Mouse (Mus musculus): Measurements from ENCODE around the gene Wipf3.

Wipf3 gene

GRCm38 (mm10) chr6:54478646-54479324 is 49.4 kb downstream of the Wipf3 start:
- peak; percentile 42 for DNase-seq

- DNase-seq = no peak
Observed at GRCm38 (mm10) chr6:54481390-54482112, 52.1 kb downstream of the Wipf3 start.

GRCm38 (mm10) chr6:54485000-54485399 is 55.6 kb downstream of the Wipf3 start:
- no peak for DNase-seq

- DNase-seq = no peak
Observed at GRCm38 (mm10) chr6:54485435-54485901, 56.1 kb downstream of the Wipf3 start.

- DNase-seq = no peak
Observed at GRCm38 (mm10) chr6:54485973-54486569, 56.7 kb downstream of the Wipf3 start.

DNA sequence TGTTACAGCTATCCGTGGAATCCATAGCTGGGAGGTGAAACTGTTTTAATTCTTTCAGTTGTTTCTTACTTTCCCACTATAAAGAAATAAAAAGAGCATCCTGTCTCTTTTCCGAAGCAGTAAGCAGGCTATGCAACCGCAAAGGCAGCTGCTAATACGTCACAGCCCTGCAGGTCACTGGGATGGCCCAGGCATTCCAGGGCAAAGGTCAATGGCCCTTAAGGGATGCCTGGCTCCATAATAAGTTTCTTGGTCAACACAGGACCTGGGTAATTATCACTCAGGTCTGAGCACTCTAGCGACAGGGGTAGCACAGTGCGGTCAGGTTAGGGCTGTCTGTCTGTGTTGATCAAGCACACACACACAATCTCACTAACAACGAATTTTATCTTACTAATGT is 61.7 kb downstream of the Wipf3 start:
- no peak for DNase-seq

GRCm38 (mm10) chr6:54494097-54494496 is 64.7 kb downstream of the Wipf3 start:
- DNase-seq = no peak

- DNase-seq = no peak
Observed at GRCm38 (mm10) chr6:54494612-54495398, 65.4 kb downstream of the Wipf3 start.

DNA sequence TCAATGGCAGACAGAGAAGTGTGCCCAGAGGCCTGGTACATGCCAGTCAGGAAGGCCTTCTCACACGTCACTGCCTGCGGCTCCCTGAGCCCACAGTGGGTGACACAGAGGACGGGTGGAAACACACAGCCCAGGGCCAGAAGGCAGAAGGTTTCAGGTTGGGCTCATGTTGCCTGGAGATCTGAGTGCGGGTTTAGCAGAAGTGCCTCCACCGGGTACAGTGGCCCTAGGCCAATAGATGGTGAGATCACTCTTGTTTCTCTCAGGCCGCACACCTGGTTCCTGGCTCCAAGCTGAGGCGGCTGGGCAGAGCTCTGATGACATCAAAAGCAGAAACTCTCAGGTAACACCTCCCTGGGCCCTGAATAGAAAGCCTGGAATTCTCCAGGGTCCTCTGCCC is 66.8 kb downstream of the Wipf3 start:
- no peak for DNase-seq

- DNase-seq = peak; percentile 71
Observed at GRCm38 (mm10) chr6:54502661-54503115, 73.3 kb downstream of the Wipf3 start.

DNA sequence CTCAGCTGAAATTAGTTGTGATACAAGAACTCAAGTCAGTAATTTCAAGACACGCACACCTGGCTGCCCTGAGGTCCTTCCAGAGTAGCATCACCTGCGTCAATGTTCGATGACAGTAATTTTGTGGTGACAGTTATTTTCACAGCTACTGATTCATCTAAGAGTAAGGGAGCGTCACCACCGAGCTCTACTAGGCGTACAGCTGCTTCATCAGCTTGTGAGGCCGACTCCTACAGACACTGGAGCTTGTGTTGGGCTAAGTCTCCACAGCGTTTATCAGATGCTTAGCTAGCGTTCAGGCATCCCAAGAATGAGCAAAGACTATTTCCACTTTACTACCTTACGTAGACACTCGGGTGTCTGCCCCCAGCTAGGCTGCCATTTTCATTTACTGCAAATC is 76.9 kb downstream of the Wipf3 start:
- DNase-seq = no peak

DNA sequence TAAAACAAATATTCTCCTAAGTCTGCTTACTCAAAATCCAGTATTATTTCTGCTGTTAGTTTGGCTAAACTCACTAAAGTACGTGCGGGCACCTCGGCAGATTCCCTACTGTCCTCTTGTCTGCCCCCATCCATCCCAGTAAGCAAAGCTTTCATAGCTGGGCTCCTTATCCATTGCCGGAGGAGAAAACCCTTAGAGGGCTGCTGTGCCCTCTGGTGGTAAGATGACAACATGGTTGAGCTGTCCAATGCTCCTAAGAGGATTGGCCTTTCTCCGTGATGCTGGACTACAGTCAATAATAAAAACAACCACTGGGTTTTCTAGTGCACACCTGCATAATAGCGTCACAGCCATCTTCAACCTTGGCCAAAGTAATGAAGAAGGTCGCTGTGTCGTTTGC is 77.6 kb downstream of the Wipf3 start:
- peak; percentile 65 for DNase-seq

DNA sequence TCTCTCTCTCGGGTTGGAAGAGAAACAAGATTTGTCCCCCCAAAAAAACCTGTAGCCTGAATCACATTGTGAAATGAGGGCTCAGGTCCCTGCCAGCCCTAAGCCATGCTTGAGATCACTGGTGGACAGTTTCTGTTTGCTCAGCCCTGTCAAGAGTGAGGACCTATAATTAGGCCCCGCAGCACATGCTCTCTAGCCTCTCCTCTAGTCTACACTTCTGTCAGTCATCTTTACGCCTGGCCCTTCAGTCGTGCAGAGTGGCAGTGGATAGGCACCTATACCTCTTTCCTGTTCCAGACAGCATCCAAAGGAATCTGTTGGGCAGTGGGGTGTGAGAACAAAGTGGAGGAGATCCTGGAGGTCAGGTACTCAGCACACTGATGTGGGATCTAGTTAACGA is 78.4 kb downstream of the Wipf3 start:
- DNase-seq = no peak

DNA sequence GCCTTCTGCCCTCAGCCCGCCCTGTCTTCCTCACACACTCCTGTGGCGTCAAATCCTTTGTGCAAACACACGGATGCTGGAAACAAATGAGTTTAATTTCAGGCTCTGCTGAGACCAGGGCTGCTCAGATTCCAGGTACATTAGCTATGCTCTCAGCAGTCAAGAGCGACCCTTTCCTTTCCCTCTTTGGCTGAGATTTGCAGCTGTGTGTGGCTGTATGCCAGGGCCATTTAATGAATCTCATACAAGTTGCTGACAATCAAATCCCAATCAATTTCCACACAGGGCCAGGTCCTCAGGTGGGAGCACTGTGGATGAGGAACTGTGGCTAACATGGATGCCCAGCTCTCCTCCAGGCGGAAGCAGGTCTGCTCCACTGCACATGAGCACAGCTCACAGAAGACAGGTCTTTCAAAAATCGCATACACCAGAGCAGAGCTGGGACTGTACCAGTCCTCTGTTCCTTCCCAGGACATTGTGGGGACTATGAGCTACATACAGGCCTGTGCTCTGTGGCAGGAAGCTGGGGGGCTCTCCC is 78.9 kb downstream of the Wipf3 start:
- no peak for DNase-seq

GRCm38 (mm10) chr6:54509264-54509663 is 79.9 kb downstream of the Wipf3 start:
- no peak for DNase-seq

- no peak for DNase-seq
Observed at GRCm38 (mm10) chr6:54512256-54512655, 82.9 kb downstream of the Wipf3 start.

GRCm38 (mm10) chr6:54516512-54517134 is 87.2 kb downstream of the Wipf3 start:
- DNase-seq = no peak

DNA sequence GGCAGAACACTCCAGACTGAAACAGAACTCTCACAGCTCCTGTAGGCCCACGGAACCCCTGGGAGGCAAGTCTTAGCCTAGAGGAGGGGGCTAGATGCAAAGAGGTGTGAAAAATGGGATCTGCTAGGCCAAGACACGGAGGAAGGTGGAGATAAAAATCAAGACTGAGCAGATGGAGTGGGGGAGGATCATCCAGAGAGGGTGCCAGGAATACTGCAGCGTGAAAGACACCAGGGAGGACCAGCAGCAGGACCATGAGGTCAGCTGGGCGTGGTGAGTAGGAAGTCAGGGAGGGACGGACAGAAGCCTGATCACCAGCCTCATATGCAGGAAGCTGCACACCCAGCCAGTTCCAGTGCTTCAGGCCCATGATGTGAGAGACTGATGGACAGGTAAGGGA is 89.4 kb downstream of the Wipf3 start:
- DNase-seq = no peak

GRCm38 (mm10) chr6:54528666-54529065 is 99.3 kb downstream of the Wipf3 start:
- DNase-seq = no peak

- no peak for DNase-seq
Observed at GRCm38 (mm10) chr6:54530182-54530581, 100.8 kb downstream of the Wipf3 start.

DNA sequence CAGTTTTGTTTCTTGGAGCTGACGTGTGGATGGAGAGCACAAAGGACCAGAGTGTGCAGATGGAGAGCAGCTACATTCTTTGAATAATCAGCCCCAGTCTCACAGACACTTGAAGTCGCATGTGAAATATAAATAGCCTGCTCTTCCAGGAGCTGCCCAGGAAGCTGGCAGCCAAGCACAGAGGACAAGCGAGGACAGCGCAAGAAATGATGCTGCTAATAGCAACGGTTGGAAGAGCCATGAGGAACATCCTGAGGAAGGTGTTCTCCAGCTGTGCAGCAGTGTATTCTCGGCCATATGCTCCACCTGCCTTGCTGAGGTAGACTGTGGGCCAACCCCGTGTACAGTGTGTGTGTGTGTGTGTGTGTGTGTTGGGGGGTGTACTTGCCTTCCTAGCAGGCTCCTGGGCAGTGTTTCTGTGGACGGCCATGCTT is 101.7 kb downstream of the Wipf3 start:
- DNase-seq = no peak

- no peak for DNase-seq
Observed at GRCm38 (mm10) chr6:54535485-54535884, 106.1 kb downstream of the Wipf3 start.
